Mouse (Mus musculus): Measurements from ENCODE around the gene Ech1.

- TF ChIP-seq CTCF (IDR thresholded peaks at IDR 0.05; ENCODE audit: low read depth, low read length) (no peak), POLR2A (IDR thresholded peaks at IDR 0.05; ENCODE audit: borderline replicate concordance, low read depth, low read length) (no peak)
Measured at GRCm38 (mm10) chr7:28814306-28815034, 10.5 kb upstream of the Ech1 start.
